Mouse (Mus musculus): ENCODE measurements around the gene Pex6. TPM values are rescaled to one million over a fixed set of nuclear protein-coding genes. Genes with fewer than 3 reads are reported as not detected.
A peak's percentile ranks its signal among the peaks of the same experiment; 100 is the strongest.

Pex6 gene
- total and polyA plus RNA-seq, 3 experiments: 13.7 to 31.8 (median 26.5) TPM

- in situ Hi-C loops (cut with MboI; ENCODE audit: low pct_ligation_motif_present, low pct_unique_long_range_greater_than_20kb, low sequenced_read_pairs) (loop anchor here (5.0 kb wide), 1 partner anchor 60 kb away; the partner anchor contains the start of gene Cul7), dilution Hi-C loops (cut with MboI; ENCODE audit: extremely low pct_ligation_motif_present, extremely low pct_unique_long_range_greater_than_20kb, low sequenced_read_pairs) (no loop called here)
- Histone ChIP-seq H3K4me1 (ENCODE audit: control insufficient read depth in 1 of 2, insufficient read depth in 2 of 2) (peaks cover 6 to 18% of the 10 kb centered on the region in 2 experiments), H3K9ac (ENCODE audit: insufficient read depth, low read depth) (peak overlapping the region; percentile 91), H3K4me3 (replicated peaks in 1 of 3; ENCODE audit: low read depth in 2 of 3, low read length in 2 of 3, poor library complexity in 1 of 3) (peak overlapping the region; percentile 84 to 99 (median 87)), H3K9me3 (replicated peaks; ENCODE audit: low read length) (peaks cover 10% of the 10 kb centered on the region), H3K27ac (ENCODE audit: insufficient read depth, low read depth) (no peak overlapping the region), H3K27me3 (replicated peaks) (no peaks in the 10 kb centered on the region), H3K4me2 (ENCODE audit: insufficient read depth, low read depth, poor library complexity, severe bottlenecking) (peak overlapping the region; percentile 86), H3K79me2 (replicated peaks; ENCODE audit: control insufficient read depth, extremely low read depth, insufficient read depth, poor library complexity, severe bottlenecking) (peaks cover 19% of the 10 kb centered on the region), H3K36me3 (replicated peaks in 1 of 2; ENCODE audit: control insufficient read depth in 1 of 2, insufficient read depth in 1 of 2, low read length in 1 of 2) (peaks cover 17 to 40% of the 10 kb centered on the region in 2 experiments)
- TF ChIP-seq CTCF (conservative IDR thresholded peaks at IDR 0.05 in 1 of 2, IDR thresholded peaks at IDR 0.05 in 1 of 2; ENCODE audit: low read depth in 2 of 2, low read length in 2 of 2) (no peak), CHD1 (IDR thresholded peaks at IDR 0.05; ENCODE audit: low read depth, low read length) (no peak), ELF1 (IDR thresholded peaks at IDR 0.05; ENCODE audit: low read depth, low read length) (no peak), E2F4 (IDR thresholded peaks at IDR 0.05; ENCODE audit: insufficient replicate concordance, low read depth, low read length) (no peak), SIN3A (IDR thresholded peaks at IDR 0.05; ENCODE audit: low read length) (no peak), MXI1 (IDR thresholded peaks at IDR 0.05; ENCODE audit: low read depth, low read length) (no peak), JUND (conservative IDR thresholded peaks at IDR 0.05; ENCODE audit: low read depth, low read length) (no peak), CHD2 (IDR thresholded peaks at IDR 0.05; ENCODE audit: low read length) (no peak), NELFE (IDR thresholded peaks at IDR 0.05; ENCODE audit: low read depth, low read length) (no peak), EP300 (IDR thresholded peaks at IDR 0.05; ENCODE audit: low read length) (no peak), KAT2A (IDR thresholded peaks at IDR 0.05; ENCODE audit: insufficient replicate concordance, low read length) (no peak), RCOR1 (conservative IDR thresholded peaks at IDR 0.05; ENCODE audit: low read depth, low read length) (no peak), NRF1 (IDR thresholded peaks at IDR 0.05; ENCODE audit: low read depth, low read length) (no peak), ZC3H11A (IDR thresholded peaks at IDR 0.05; ENCODE audit: low read depth, low read length) (no peak), TCF12 (IDR thresholded peaks at IDR 0.05; ENCODE audit: low read depth, low read length) (no peak), SMC3 (IDR thresholded peaks at IDR 0.05; ENCODE audit: low read depth, low read length) (no peak), JUN (IDR thresholded peaks at IDR 0.05; ENCODE audit: insufficient read depth, low read depth, low read length) (no peak), ZNF384 (IDR thresholded peaks at IDR 0.05; ENCODE audit: low read depth, low read length) (no peak)
- DNase-seq (ENCODE audit: extremely low read depth): no peak
Measured at GRCm38 (mm10) chr17:46712442-46712841, 1.2 kb downstream of the Pex6 start.

- Histone ChIP-seq H3K27me3 (replicated peaks) (no peaks in the 10 kb centered on the region), H3K9ac (ENCODE audit: insufficient read depth, low read depth) (0 out of 2 replicates have a peak overlapping the region, but pooled peaks have one; percentile 91), H3K79me2 (replicated peaks; ENCODE audit: control insufficient read depth, extremely low read depth, insufficient read depth, poor library complexity, severe bottlenecking) (peaks cover 19% of the 10 kb centered on the region), H3K27ac (ENCODE audit: insufficient read depth, low read depth) (no peak overlapping the region), H3K4me2 (ENCODE audit: insufficient read depth, low read depth, poor library complexity, severe bottlenecking) (peak overlapping the region; percentile 86; the same call in 1 of the 2 replicates), H3K9me3 (replicated peaks; ENCODE audit: low read length) (peaks cover 7% of the 10 kb centered on the region), H3K36me3 (replicated peaks in 1 of 2; ENCODE audit: control insufficient read depth in 1 of 2, insufficient read depth in 1 of 2, low read length in 1 of 2) (peaks cover 17 to 49% of the 10 kb centered on the region in 2 experiments), H3K4me3 (replicated peaks in 1 of 3; ENCODE audit: low read depth in 2 of 3, low read length in 2 of 3, poor library complexity in 1 of 3) (no peak overlapping the region), H3K4me1 (ENCODE audit: control insufficient read depth in 1 of 2, insufficient read depth in 2 of 2) (peaks cover 6 to 18% of the 10 kb centered on the region in 2 experiments)
- in situ Hi-C loops (cut with MboI; ENCODE audit: low pct_ligation_motif_present, low pct_unique_long_range_greater_than_20kb, low sequenced_read_pairs) (loop anchor here (5.0 kb wide), 1 partner anchor 62 kb away; the partner anchor contains the start of gene Cul7), dilution Hi-C loops (cut with MboI; ENCODE audit: extremely low pct_ligation_motif_present, extremely low pct_unique_long_range_greater_than_20kb, low sequenced_read_pairs) (no loop called here)
- no peak for DNase-seq (ENCODE audit: extremely low read depth)
- TF ChIP-seq JUN (IDR thresholded peaks at IDR 0.05; ENCODE audit: insufficient read depth, low read depth, low read length) (peak; percentile 74), JUND (conservative IDR thresholded peaks at IDR 0.05; ENCODE audit: low read depth, low read length) (peak; percentile 55; the same call in 1 of the 2 replicates), TBP (conservative IDR thresholded peaks at IDR 0.05; ENCODE audit: low read depth, low read length) (no peak), POLR2A (IDR thresholded peaks at IDR 0.05; ENCODE audit: low read depth, low read length) (0 out of 2 replicates have a peak, but pooled peaks have one; percentile 9), EP300 (IDR thresholded peaks at IDR 0.05; ENCODE audit: low read length) (peak; percentile 43), ZC3H11A (IDR thresholded peaks at IDR 0.05; ENCODE audit: low read depth, low read length) (no peak)
Measured at GRCm38 (mm10) chr17:46713849-46714248, 2.6 kb downstream of the Pex6 start.

All from CH12.LX (cell line).